Mouse (Mus musculus) left cerebral cortex, postnatal 14 days (tissue): ENCODE results near the gene Tnf. TPM values are rescaled to one million over a fixed set of nuclear protein-coding genes. Genes with fewer than 3 reads are reported as not detected.

Source experiments
- DNase-seq, 2 experiments: peaks; one replicate each; pipeline ENCODE4 v3.0.0; 2021 to 2022; ENCODE audit warnings: low spot score in 2 of 2, mixed read lengths in 1 of 2
- intact Hi-C: fragments of 180-260 bp; cut with DNase I; formaldehyde crosslinking; loops from one replicate; pipeline ENCODE4 v1.15.1; 2025
- long read RNA-seq, 2 experiments: library from polyadenylated mRNA; stranded (forward); transcript quantifications; one replicate each; pipeline ENCODE4 v2.0.0; 2021
- total RNA-seq, 2 experiments: library from RNA; stranded (reverse); gene quantifications; 2 replicates each; pipeline ENCODE4 v1.2.3; 2021

Tnf gene
- not detected for total RNA-seq
- long read RNA-seq, experiment 1: 0 reads
- long read RNA-seq, experiment 2: 0 reads

GRCm38 (mm10) chr17:35201787-35202186 is at the start of gene Tnf:
TSS of gene Tnf (minus strand) at chr17:35202007.
- intact Hi-C loops: no loop called here
- peak in 1 of 2 experiments; percentile 35 for DNase-seq

GRCm38 (mm10) chr17:35251162-35251719 is 49.4 kb upstream of the Tnf start:
- no peak for DNase-seq
- intact Hi-C loops: no loop called here

GRCm38 (mm10) chr17:35250348-35251120 is 48.7 kb upstream of the Tnf start:
- no peak for DNase-seq
- intact Hi-C loops: no loop called here

GRCm38 (mm10) chr17:35249451-35250197 is 47.8 kb upstream of the Tnf start:
- no peak for DNase-seq
- intact Hi-C loops: no loop called here

GRCm38 (mm10) chr17:35248986-35249385 is 47.2 kb upstream of the Tnf start:
- intact Hi-C loops: no loop called here
- no peak for DNase-seq

- DNase-seq: no peak
- intact Hi-C loops: no loop called here
Observed at GRCm38 (mm10) chr17:35247144-35247543, 45.3 kb upstream of the Tnf start.

- intact Hi-C loops: no loop called here
- peak in 1 of 2 experiments; percentile 40 for DNase-seq
Observed at GRCm38 (mm10) chr17:35245731-35246623, 44.2 kb upstream of the Tnf start.

- DNase-seq: peak in 1 of 2 experiments; percentile 5
- intact Hi-C loops: no loop called here
Observed at GRCm38 (mm10) chr17:35244999-35245398, 43.2 kb upstream of the Tnf start.

- DNase-seq: peak; percentile 47 to 67
- intact Hi-C loops: no loop called here
Observed at GRCm38 (mm10) chr17:35243086-35243485, 41.3 kb upstream of the Tnf start.

- peak; percentile 54 to 75 for DNase-seq
- intact Hi-C loops: no loop called here
Observed at GRCm38 (mm10) chr17:35242015-35242941, 40.5 kb upstream of the Tnf start.

- intact Hi-C loops: no loop called here
- peak; percentile 97 to 98 for DNase-seq
Observed at GRCm38 (mm10) chr17:35241305-35242014, 39.7 kb upstream of the Tnf start, which contains the start of gene Ddx39b. TSS of gene Ddx39b (plus strand) at chr17:35241746.

- no peak for DNase-seq
- intact Hi-C loops: no loop called here
Observed at GRCm38 (mm10) chr17:35240384-35241304, 38.8 kb upstream of the Tnf start.

- DNase-seq: no peak
- intact Hi-C loops: loop anchor here (5.0 to 10.0 kb wide), 3 partner anchors 117 to 635 kb away; partner anchors contain the start of genes Agpat1, Csnk2b, Gpank1 and Rnf5
Observed at GRCm38 (mm10) chr17:35239700-35240099, 37.9 kb upstream of the Tnf start.

- intact Hi-C loops: loop anchor here (5.0 to 10.0 kb wide), 3 partner anchors 115 to 633 kb away; partner anchors contain the start of genes Agpat1, Csnk2b, Gpank1 and Rnf5
- peak in 1 of 2 experiments; percentile 21 for DNase-seq
Observed at GRCm38 (mm10) chr17:35237504-35237903, 35.7 kb upstream of the Tnf start.

GRCm38 (mm10) chr17:35236996-35237395 is 35.2 kb upstream of the Tnf start:
- intact Hi-C loops: loop anchor here (5.0 to 10.0 kb wide), 3 partner anchors 115 to 632 kb away; partner anchors contain the start of genes Agpat1, Csnk2b, Gpank1 and Rnf5

GRCm38 (mm10) chr17:35236390-35236746 is 34.6 kb upstream of the Tnf start:
- DNase-seq: peak; percentile 99 to 100
- intact Hi-C loops: loop anchor here (5.0 to 10.0 kb wide), 3 partner anchors 114 to 632 kb away; partner anchors contain the start of genes Agpat1, Csnk2b, Gpank1 and Rnf5

More at GRCm38 (mm10) chr17:35236996-35237395, 35.2 kb upstream of the Tnf start:
- DNase-seq: peak in 1 of 2 experiments; percentile 19
